Mouse (Mus musculus) embryo, embryonic 11 days (tissue): ENCODE results near the gene Ggta1.

Experiments used
- DNase-seq: peaks from one replicate; pipeline ENCODE4 v3.0.0-alpha.2; 2015

The Ggta1 gene

GRCm38 (mm10) chr2:35432472-35432871, 30.6 kb downstream of the Ggta1 start:
- peak; percentile 30 for DNase-seq

GRCm38 (mm10) chr2:35432011-35432410, 31.0 kb downstream of the Ggta1 start:
- DNase-seq: peak; percentile 46

- no peak for DNase-seq
Observed at GRCm38 (mm10) chr2:35430806-35431205, 32.2 kb downstream of the Ggta1 start.

- DNase-seq: no peak
Observed at GRCm38 (mm10) chr2:35428615-35429300, 34.3 kb downstream of the Ggta1 start.

GRCm38 (mm10) chr2:35427559-35427958, 35.5 kb downstream of the Ggta1 start:
- DNase-seq: peak; percentile 43

GRCm38 (mm10) chr2:35423711-35424339, 39.2 kb downstream of the Ggta1 start:
- DNase-seq: no peak

- DNase-seq: no peak
Observed at GRCm38 (mm10) chr2:35422384-35422783, 40.6 kb downstream of the Ggta1 start.

- DNase-seq: no peak
Observed at GRCm38 (mm10) chr2:35420681-35421080, 42.4 kb downstream of the Ggta1 start.

GRCm38 (mm10) chr2:35419671-35420070, 43.4 kb downstream of the Ggta1 start:
- DNase-seq: no peak

- no peak for DNase-seq
Observed at GRCm38 (mm10) chr2:35419243-35419642, 43.8 kb downstream of the Ggta1 start.

- DNase-seq: no peak
Observed at GRCm38 (mm10) chr2:35417231-35417630, 45.8 kb downstream of the Ggta1 start.

GRCm38 (mm10) chr2:35416473-35416872, 46.6 kb downstream of the Ggta1 start:
- DNase-seq: no peak

GRCm38 (mm10) chr2:35412810-35413209, 50.2 kb downstream of the Ggta1 start:
- no peak for DNase-seq

- DNase-seq: no peak
Observed at GRCm38 (mm10) chr2:35412246-35412645, 50.8 kb downstream of the Ggta1 start.

- DNase-seq: no peak
Observed at GRCm38 (mm10) chr2:35411640-35412190, 51.3 kb downstream of the Ggta1 start.

- no peak for DNase-seq
Observed at GRCm38 (mm10) chr2:35409466-35409865, 53.6 kb downstream of the Ggta1 start.

- no peak for DNase-seq
Observed at GRCm38 (mm10) chr2:35408409-35409110, 54.5 kb downstream of the Ggta1 start.

GRCm38 (mm10) chr2:35407878-35408277, 55.2 kb downstream of the Ggta1 start:
- DNase-seq: no peak

GRCm38 (mm10) chr2:35407266-35407665, 55.8 kb downstream of the Ggta1 start:
- no peak for DNase-seq

GRCm38 (mm10) chr2:35406611-35407010, 56.4 kb downstream of the Ggta1 start:
- DNase-seq: no peak

GRCm38 (mm10) chr2:35402391-35402790, 60.6 kb downstream of the Ggta1 start:
- DNase-seq: no peak

GRCm38 (mm10) chr2:35400739-35401138, 62.3 kb downstream of the Ggta1 start:
- DNase-seq: no peak

GRCm38 (mm10) chr2:35398184-35398828, 64.7 kb downstream of the Ggta1 start:
- DNase-seq: no peak
